8 mouse cellular contexts compared by ENCODE assay signal in genomic region chr3:115887427-115888309, GRCm38 (mm10). TPM values are rescaled to one million over a fixed set of nuclear protein-coding genes. Genes with fewer than 3 reads are reported as not detected.
DNase-seq lines count a peak whose midpoint lies in the region; ATAC-seq and TF ChIP-seq lines count a peak whose summit lies in the region.

Gene Dph5, plus strand, starts transcription at chr3:115887837.

- peaks cover 5% of the 10 kb centered on the region for H3K4me1 ChIP-seq in hindbrain, embryonic 10.5 days (replicated peaks)
- H3K4me1 ChIP-seq in lung, postnatal 0 days (ENCODE audit: insufficient read depth, low read depth, low read length): no peaks in the 10 kb centered on the region

- peak; percentile 97 for DNase-seq in MEL-GATA-1-ER (ENCODE audit: extremely low read depth, low read depth)
- peak; percentile 90 for DNase-seq in cerebellum, adult 8-10 months
- DNase-seq in forelimb bud, embryonic 11.5 days (ENCODE audit: low read depth, low spot score): peak; percentile 93
- DNase-seq in hindbrain, embryonic 10.5 days (ENCODE audit: low spot score): peak; percentile 94
- DNase-seq in layer of hippocampus, adult 9-11 months: peak; percentile 94
- peak; percentile 96 for DNase-seq in lung, postnatal 0 days (ENCODE audit: low spot score)
- peak; percentile 72 for DNase-seq in ovary, postnatal 14 days (ENCODE audit: low spot score)
- peak; percentile 87 for DNase-seq in thymus, postnatal 14 days

- H3K9me3 ChIP-seq in hindbrain, embryonic 10.5 days: no peaks in the 10 kb centered on the region
- no peaks in the 10 kb centered on the region for H3K9me3 ChIP-seq in lung, postnatal 0 days (ENCODE audit: low read length)

- under 1% methylated on average over 40 of the region's 40 CpGs for WGBS in hindbrain, embryonic 10.5 days
- under 1% methylated on average over 39 of the region's 40 CpGs for WGBS in lung, postnatal 0 days

- H3K27ac ChIP-seq in hindbrain, embryonic 10.5 days: peak within 1 kb of the TSS; percentile 95
- H3K27ac ChIP-seq in lung, postnatal 0 days (ENCODE audit: low read length): peak within 1 kb of the TSS; percentile 76

- H3K9ac ChIP-seq in lung, postnatal 0 days (replicated peaks; ENCODE audit: low read depth): peak within 1 kb of the TSS; percentile 46

- no peak for TF ChIP-seq CTCF in lung, postnatal 0 days (IDR thresholded peaks at IDR 0.05)

- no peaks in the 10 kb centered on the region for H3K27me3 ChIP-seq in hindbrain, embryonic 10.5 days (ENCODE audit: insufficient read depth, poor library complexity, severe bottlenecking)
- no peaks in the 10 kb centered on the region for H3K27me3 ChIP-seq in lung, postnatal 0 days (replicated peaks; ENCODE audit: insufficient read depth, low read length)

- H3K4me2 ChIP-seq in lung, postnatal 0 days (replicated peaks; ENCODE audit: low read depth, low read length): peak within 1 kb of the TSS; percentile 59

- H3K36me3 ChIP-seq in hindbrain, embryonic 10.5 days: peaks cover 4% of the 10 kb centered on the region
- no peaks in the 10 kb centered on the region for H3K36me3 ChIP-seq in lung, postnatal 0 days (ENCODE audit: insufficient read depth, low read length)

- peak; percentile 50 for TF ChIP-seq EP300 in lung, postnatal 0 days (IDR thresholded peaks at IDR 0.05)

- peak within 1 kb of the TSS; percentile 80 for H3K4me3 ChIP-seq in hindbrain, embryonic 10.5 days
- H3K4me3 ChIP-seq in lung, postnatal 0 days (ENCODE audit: low read depth, low read length): peak within 1 kb of the TSS; percentile 73

- peak; percentile 94 for ATAC-seq in lung, postnatal 0 days

RNA-seq across cellular contexts. Expression of gene Dph5, which starts in this region (rescaled TPM):
- polyA plus RNA-seq in hindbrain, embryonic 10.5 days (2016; fragmentation: Nextera tagmentation; extraction: Ambion mirVana): 27.4 and 30.3 TPM in 2 replicates
- 12.6 and 12.7 TPM in 2 replicates for polyA plus RNA-seq in lung, postnatal 0 days (2015; fragmentation: Nextera tagmentation; extraction: Ambion mirVana)

Comparison
In these comparisons a context has a peak if more than half of its experiments do, and no peak if none do; other contexts are left out.
1. Peak in every context shown above with its lines: DNase-seq, ATAC-seq, H3K4me3 ChIP-seq and H3K27ac ChIP-seq.